Mouse (Mus musculus) urinary bladder, adult 2 months (tissue): ENCODE data around the gene Cenpb. TPM values are rescaled to one million over a fixed set of nuclear protein-coding genes. Genes with fewer than 3 reads are reported as not detected.

Experiments used
- DNase-seq: peaks from one replicate; pipeline ENCODE4 v3.0.0; 2022; ENCODE audit warnings: low spot score
- polyA plus RNA-seq: library from polyadenylated mRNA; depleted of rRNA; stranded (reverse); fragments of >200 nt; gene quantifications from 2 replicates; pipeline ENCODE4 v1.2.3, GENCODE M21; 2012

The Cenpb gene
- polyA plus RNA-seq, 1 experiment: 60.4 TPM

DNA sequence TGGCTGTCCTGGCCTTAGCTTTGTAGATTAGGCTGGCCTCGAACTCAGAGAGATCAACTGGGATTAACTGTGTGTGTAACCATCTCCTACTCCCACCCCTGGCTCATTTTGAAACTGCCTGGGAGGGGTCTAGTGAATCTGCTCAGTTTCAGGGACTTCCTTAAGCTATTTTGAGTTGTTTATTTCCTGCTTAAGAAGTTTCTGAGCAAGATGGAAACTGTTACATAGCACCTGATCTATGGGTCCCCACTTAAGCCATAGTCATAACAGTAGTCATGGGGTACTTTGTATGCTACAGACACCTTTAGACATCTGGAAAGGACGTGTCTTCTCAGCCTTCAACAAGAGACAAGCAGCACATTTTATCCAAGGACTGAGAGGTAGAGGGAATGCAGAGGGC, 20.8 kb upstream of the Cenpb start:
- no peak for DNase-seq

DNA sequence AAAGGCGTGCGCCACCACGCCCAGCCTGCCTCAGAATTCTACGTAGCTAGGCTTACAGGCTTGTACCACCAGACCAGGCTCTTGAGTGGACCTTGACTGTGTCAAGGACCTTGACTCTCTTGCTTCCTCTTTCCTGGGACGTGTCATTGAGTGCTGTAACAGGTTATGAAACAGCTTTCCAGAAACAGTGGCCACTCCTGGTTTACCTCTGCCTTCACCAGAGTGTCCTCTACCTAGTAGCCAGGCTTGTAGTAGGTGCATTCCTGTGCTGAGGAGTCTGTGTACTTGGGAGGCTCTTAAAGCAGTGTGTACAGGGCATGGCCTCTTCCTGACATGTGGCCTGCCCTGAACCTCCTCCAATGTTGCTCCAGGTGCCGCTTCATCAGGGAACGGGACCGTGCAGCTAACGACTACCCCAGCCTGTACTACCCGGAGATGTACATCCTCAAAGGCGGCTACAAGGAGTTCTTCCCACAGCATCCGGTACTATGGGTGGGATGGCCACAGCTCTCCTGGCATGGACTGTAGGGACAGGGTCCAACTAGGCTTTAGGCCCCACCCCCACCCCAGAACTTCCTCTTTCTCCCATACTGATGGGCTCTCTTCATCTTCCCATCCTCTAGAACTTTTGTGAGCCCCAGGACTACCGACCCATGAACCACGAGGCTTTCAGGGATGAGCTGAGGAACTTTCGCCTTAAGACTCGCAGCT, 16.9 kb upstream of the Cenpb start:
- no peak for DNase-seq

DNA sequence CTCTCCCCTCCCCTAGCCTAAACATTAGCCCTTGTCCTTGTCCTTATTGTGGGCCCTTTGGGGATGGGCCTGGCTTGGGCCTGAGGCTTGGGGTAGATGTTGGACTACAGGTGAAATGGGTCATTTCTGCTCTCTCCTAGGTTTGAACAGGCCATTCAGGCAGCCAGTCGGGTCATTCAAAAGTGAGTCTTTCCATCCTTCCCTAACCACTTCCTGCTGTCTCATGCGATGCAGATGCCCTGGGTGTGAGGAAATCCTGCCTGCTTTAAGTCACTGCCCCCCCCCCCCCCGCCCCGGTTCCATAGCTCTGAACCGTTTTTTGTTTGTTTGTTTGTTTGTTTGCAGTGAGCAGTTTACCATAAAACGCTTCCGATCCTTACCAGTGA, 11.1 kb upstream of the Cenpb start:
- no peak for DNase-seq

GRCm38 (mm10) chr2:131190344-131191004, 10.6 kb upstream of the Cenpb start:
- DNase-seq: no peak

DNA sequence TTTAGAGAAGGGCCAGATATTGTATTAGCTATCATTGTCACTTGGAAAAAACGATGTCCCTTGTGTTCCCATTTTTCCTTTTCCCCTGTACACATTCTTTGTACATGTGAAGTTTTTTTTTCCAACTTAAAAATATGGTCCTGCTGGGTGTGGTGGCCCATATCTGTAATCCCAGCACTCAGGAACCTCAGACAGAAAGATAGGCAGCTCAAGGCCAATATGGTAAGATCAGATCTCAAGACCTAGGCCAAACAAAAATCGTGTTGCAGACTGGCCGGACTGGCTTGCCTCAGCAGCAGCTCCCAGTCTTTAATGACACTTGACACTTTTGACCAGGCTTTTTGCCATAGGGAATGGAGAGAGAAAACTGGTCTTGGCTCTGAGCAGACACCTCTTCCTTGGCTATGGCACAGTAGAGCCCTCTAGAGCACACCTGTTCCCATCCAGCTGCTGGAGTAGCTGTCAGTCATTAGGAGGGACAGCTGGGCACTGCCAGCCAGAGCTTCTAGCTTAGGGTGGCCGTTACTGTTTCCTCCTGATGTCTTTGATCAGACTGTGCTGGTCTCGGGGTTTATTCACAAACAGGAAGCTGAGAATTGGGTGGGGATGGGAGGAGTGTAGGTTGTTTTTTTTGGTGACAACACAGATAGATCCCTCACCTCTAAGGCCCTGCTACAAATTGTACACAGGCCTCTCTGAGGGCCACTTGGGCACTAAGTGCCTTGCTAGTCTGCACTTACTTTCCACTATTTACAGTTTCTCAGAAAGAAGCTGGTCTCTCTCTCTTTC, 9.8 kb upstream of the Cenpb start:
- no peak for DNase-seq

DNA sequence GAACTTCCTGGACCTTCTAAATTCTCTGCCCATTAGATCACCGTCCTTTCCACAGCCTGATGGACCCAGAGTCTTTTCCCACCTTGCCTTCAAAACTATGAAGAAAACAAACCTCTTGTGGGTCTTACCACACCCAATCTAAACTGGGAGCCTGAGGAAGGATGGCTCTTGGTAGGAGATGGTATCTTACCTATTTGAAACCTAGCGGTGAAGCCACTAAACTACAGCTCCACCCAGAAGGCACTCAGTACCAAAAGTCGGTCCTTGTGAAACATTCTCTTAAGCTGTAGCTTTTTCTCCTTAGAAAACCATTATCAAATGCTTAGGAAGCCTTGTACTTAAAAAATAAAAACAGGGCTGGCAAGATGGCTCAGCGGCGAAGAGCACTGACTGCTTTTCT, 8.4 kb upstream of the Cenpb start:
- no peak for DNase-seq

DNA sequence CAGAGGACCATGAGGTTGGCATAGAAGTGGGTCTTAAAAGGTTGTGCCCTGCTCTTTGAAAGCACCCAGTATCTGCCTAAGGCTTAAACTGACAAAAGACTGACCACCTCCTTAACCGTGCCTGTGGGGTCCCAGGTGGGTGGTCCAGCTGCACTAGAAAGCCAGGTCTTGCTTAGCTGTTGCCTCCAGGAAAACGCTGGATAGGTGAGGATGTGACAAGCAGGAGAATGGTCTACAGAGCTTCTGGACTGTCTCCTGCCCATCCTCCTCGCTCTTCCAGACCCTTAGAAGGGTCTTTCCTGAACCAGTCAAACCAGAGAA, 7.7 kb upstream of the Cenpb start:
- DNase-seq: no peak

DNA sequence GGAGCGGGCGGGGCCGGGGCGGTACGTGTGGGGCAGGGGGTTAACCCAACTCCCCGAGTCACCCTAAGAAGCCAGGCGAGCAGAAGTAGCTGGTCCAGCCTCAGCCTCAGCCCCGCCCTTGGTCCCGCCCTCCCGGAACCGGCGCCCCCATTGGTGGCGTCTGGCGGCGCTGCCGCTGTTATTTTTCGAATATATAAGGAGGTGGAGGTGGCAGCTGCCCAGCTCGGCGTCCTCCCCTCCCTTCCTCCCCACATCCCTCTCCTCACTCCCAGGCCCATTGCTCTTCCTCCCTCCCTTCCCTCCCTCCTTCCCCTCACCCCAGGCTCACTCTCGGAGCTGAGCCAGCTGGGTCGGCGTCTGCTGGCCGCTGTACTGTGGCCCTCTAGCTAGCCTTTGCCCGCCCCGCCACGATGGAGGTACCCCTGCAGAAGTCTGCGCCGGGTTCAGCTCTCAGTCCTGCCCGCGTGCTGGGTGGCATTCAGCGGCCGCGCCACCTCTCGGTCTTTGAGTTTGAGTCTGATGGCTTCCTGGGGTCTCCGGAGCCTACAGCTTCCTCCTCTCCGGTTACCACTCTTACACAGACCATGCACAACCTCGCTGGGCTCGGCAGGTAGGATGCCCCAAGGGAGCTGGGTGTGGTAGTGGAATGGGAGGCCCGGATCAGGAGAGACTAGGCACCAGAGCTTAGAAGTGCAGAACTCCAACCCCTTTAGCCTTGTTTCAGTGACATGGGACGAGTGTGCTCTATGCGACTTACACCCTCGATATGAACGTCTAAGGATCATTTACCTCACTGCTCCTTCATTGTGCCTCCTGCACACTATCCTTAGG, 7.1 kb upstream of the Cenpb start, which contains the start of the genes Cdc25b and Spef1:
Gene Cdc25b, plus strand, starts transcription at position 179 of the 831 bp plus-strand sequence.
Gene Spef1, minus strand, starts transcription at position 512 of the 831 bp plus-strand sequence.
- DNase-seq: peak; percentile 71

- no peak for DNase-seq
Observed at GRCm38 (mm10) chr2:131186343-131186742, 6.5 kb upstream of the Cenpb start.

- peak; percentile 67 for DNase-seq
Observed at GRCm38 (mm10) chr2:131179246-131179886, 501 bp downstream of the Cenpb start.

GRCm38 (mm10) chr2:131178828-131179245, 1.0 kb downstream of the Cenpb start:
- peak; percentile 52 for DNase-seq

DNA sequence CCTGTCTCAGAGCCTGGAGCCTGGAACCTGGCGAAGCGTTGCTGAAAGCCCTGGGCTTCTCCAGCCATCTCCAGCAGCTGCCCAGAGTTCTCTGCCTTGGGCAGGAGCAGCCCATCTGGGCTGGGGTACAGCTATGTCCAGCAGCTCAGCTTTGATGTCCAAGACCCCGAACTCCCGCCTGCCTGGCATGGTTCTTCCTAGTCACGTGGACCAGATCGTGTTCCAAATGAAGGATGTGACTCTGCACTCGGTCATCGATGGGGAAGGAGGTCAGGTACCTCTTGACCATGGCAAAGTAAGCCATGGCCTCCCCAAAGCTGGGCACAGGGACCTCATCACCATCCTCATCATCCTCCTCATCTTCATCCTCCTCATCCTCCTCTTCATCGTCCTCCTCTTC, 1.9 kb downstream of the Cenpb start:
- DNase-seq: no peak

- no peak for DNase-seq
Observed at GRCm38 (mm10) chr2:131176491-131176890, 3.4 kb downstream of the Cenpb start.

DNA sequence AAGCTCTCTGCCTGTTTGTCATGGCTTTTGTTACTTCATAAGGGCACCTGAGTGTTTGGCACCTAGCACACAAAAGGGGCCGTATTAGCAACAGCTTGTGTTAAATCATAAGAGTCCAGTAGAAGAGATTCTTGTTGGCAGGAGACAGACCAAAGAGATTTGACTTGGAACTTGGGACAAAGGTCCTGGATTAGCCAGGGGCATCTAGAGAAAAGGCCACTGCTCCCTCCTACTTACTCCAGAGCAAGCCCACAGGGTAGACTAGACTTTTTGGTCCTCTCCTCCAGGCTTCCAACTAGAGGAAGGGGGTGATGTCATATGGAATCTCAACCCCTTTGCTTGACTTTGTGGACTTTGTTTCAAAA, 3.9 kb downstream of the Cenpb start:
- no peak for DNase-seq

GRCm38 (mm10) chr2:131175286-131175944, 4.5 kb downstream of the Cenpb start:
- no peak for DNase-seq

GRCm38 (mm10) chr2:131174700-131175099, 5.2 kb downstream of the Cenpb start:
- DNase-seq: no peak

DNA sequence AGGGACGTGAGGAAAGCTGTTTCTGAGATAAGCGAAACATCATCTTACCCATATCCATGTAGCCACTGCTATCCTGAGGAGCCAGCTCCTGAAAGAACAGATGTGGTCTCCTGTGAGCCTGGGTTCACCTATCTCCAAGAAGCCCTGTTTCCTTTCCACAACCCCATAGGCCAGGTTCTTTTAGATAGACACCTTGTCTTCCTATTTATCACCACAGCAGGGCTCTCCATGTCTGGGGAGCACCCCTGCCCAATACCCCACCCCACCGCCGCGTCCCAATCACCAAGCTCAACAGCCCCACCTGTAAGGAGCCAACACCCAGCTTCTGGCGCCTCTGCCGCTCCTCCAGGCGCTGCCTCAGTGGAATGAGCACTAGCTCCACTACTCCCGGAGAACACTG, 7.5 kb downstream of the Cenpb start:
- DNase-seq: no peak

DNA sequence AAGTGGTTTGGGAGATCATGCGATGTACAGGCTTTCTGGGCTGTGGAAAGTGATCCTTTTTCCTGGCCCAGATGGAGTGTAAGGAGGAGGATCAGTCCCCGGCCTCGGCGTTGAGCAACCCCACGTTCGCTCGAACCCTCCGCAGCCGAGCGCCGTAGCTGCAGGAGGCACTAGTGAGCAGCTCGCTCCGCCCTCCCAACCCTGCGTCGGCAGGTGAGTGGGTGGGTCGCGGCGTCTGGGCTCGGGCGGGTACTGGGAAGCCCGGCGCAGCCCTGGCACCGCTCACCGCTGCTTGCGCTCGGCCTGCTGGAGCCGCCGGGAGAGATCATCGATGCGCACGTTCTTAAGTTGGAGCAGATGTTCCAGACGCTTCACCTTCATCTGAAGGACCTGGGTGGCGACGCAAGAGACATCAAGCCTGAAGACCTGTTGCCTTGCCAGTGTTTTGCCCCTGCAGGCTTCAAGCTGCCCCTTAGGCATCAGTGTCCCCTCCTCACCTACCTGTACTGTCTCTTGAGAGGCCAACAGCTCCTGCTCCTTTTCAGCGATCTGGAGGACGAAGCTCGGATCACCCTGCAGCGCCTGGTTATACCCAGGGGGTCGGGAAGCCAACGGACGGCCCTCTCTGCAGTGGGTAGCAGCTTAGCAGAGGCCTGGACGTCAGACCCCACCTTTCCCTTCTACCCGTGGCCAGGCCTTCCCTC, 8.3 kb downstream of the Cenpb start:
- DNase-seq: peak; percentile 57

GRCm38 (mm10) chr2:131170936-131171335, 8.9 kb downstream of the Cenpb start:
- no peak for DNase-seq

DNA sequence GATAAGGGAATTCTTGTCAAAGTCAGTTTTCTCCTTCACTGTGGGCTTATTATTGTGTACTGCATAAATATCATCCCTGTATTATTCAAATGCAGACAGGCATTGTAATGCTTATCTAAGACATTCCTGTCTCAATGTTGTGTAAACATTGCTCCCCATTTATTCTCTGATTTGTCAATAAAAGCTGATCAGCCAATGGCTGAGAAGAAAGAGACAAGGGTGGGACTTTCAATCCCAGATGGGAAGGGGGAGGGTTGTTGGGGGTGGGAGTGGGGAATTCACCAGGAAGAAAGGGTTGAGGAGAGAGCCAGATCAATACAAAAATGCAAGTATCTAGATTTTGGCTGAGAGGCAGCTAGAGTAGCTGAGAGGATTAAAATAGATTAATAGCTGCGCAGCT, 11.0 kb downstream of the Cenpb start:
- no peak for DNase-seq
